Mouse (Mus musculus) heart, embryonic 10.5 days (tissue): ENCODE measurements around the gene Prox2. TPM values are rescaled to one million over a fixed set of nuclear protein-coding genes. Genes with fewer than 3 reads are reported as not detected.

Experiments
- polyA plus RNA-seq: library from polyadenylated mRNA; unstranded; fragments of >200 nt; fragmentation: Nextera tagmentation; extraction: Ambion mirVana; gene quantifications from 2 replicates; pipeline ENCODE4 v1.2.1, GENCODE M21; 2016

Gene Prox2
- polyA plus RNA-seq, 1 experiment from 2014 or later, result 2.6 TPM

Other genes starting within 250 kb of the Prox2 start
- 0.23 and 0.26 TPM in 2 replicates for gene Ltbp2, start 234.2 kb downstream of the Prox2 start, polyA plus RNA-seq
- gene Fcf1, start 139.9 kb downstream of the Prox2 start, polyA plus RNA-seq, result 106 and 142 TPM in 2 replicates
- 10.8 and 15.7 TPM in 2 replicates for gene Arel1, start 139.9 kb downstream of the Prox2 start, polyA plus RNA-seq
- gene Ylpm1, start 114.4 kb downstream of the Prox2 start, polyA plus RNA-seq, result 23.8 and 28.7 TPM in 2 replicates
- 162 and 217 TPM in 2 replicates for gene Dlst, start 74 bp upstream of the Prox2 start, polyA plus RNA-seq
- 1.4 and 1.5 TPM in 2 replicates for gene Rps6kl1, start 40.5 kb upstream of the Prox2 start, polyA plus RNA-seq
- 9.3 and 13.6 TPM in 2 replicates for gene Pgf, start 67.0 kb upstream of the Prox2 start, polyA plus RNA-seq
- gene Eif2b2, start 108.7 kb upstream of the Prox2 start, polyA plus RNA-seq, result 71.5 and 91.3 TPM in 2 replicates
- 6.8 and 7.0 TPM in 2 replicates for gene Mlh3, start 159.8 kb upstream of the Prox2 start, polyA plus RNA-seq
- gene Acyp1, start 177.7 kb upstream of the Prox2 start, polyA plus RNA-seq, result 65.3 and 75.4 TPM in 2 replicates
- gene Zc2hc1c, start 177.8 kb upstream of the Prox2 start, polyA plus RNA-seq, result 0.82 and 0.85 TPM in 2 replicates
- gene Nek9, start 228.6 kb upstream of the Prox2 start, polyA plus RNA-seq, result 24.3 and 24.6 TPM in 2 replicates